Mouse (Mus musculus): ENCODE results near the gene Cx3cl1. TPM values are rescaled to one million over a fixed set of nuclear protein-coding genes. Genes with fewer than 3 reads are reported as not detected.

The Cx3cl1 gene
- polyA plus RNA-seq, 1 experiment = 53.2 TPM

- WGBS = 91% methylated on average over 4 of the region's 4 CpGs
- no peak for DNase-seq (ENCODE audit: low read depth, low spot score)
Observed at GRCm38 (mm10) chr8:94794368-94794767, 22.6 kb downstream of the Cx3cl1 start.

GRCm38 (mm10) chr8:94794782-94795181 is 23.0 kb downstream of the Cx3cl1 start:
- no peak for DNase-seq (ENCODE audit: low read depth, low spot score)
- WGBS = 99% methylated on average over 2 of the region's 2 CpGs

GRCm38 (mm10) chr8:94800278-94800968 is 28.6 kb downstream of the Cx3cl1 start:
- DNase-seq (ENCODE audit: low read depth, low spot score) = no peak
- WGBS = 47% methylated on average over 7 of the region's 7 CpGs

GRCm38 (mm10) chr8:94801293-94802095 is 29.7 kb downstream of the Cx3cl1 start:
- DNase-seq (ENCODE audit: low read depth, low spot score) = no peak
- WGBS = 36% methylated on average over 14 of the region's 14 CpGs

GRCm38 (mm10) chr8:94802375-94802774 is 30.6 kb downstream of the Cx3cl1 start:
- no peak for DNase-seq (ENCODE audit: low read depth, low spot score)
- 40% methylated on average over 4 of the region's 4 CpGs for WGBS

- no peak for DNase-seq (ENCODE audit: low read depth, low spot score)
- 71% methylated on average over 6 of the region's 6 CpGs for WGBS
Observed at GRCm38 (mm10) chr8:94803551-94803950, 31.7 kb downstream of the Cx3cl1 start.

GRCm38 (mm10) chr8:94804546-94805340 is 32.9 kb downstream of the Cx3cl1 start:
- WGBS = 52% methylated on average over 10 of the region's 10 CpGs
- DNase-seq (ENCODE audit: low read depth, low spot score) = no peak

- no peak for DNase-seq (ENCODE audit: low read depth, low spot score)
- 68% methylated on average over 4 of the region's 4 CpGs for WGBS
Observed at GRCm38 (mm10) chr8:94805811-94806210, 34.0 kb downstream of the Cx3cl1 start.

GRCm38 (mm10) chr8:94807506-94807905 is 35.7 kb downstream of the Cx3cl1 start:
- WGBS = 65% methylated on average over 7 of the region's 7 CpGs
- no peak for DNase-seq (ENCODE audit: low read depth, low spot score)

- DNase-seq (ENCODE audit: low read depth, low spot score) = no peak
- 86% methylated on average over 6 of the region's 6 CpGs for WGBS
Observed at GRCm38 (mm10) chr8:94808372-94808771, 36.6 kb downstream of the Cx3cl1 start.

GRCm38 (mm10) chr8:94810153-94810552 is 38.3 kb downstream of the Cx3cl1 start, which contains the start of gene Ccl17:
Gene Ccl17 (plus strand): TSS chr8:94810453.
- WGBS = 76% methylated on average over 3 of the region's 3 CpGs
- DNase-seq (ENCODE audit: low read depth, low spot score) = no peak

- no peak for DNase-seq (ENCODE audit: low read depth, low spot score)
Observed at GRCm38 (mm10) chr8:94810855-94811254, 39.0 kb downstream of the Cx3cl1 start.

GRCm38 (mm10) chr8:94811654-94812053 is 39.8 kb downstream of the Cx3cl1 start:
- no peak for DNase-seq (ENCODE audit: low read depth, low spot score)
- 77% methylated on average over 6 of the region's 6 CpGs for WGBS

More at GRCm38 (mm10) chr8:94810855-94811254, 39.0 kb downstream of the Cx3cl1 start:
- WGBS = 60% methylated on average over 5 of the region's 5 CpGs

GRCm38 (mm10) chr8:94812645-94813098 is 40.9 kb downstream of the Cx3cl1 start:
- WGBS = 31% methylated on average over 6 of the region's 6 CpGs
- peak; percentile 81 for DNase-seq (ENCODE audit: low read depth, low spot score)

GRCm38 (mm10) chr8:94814556-94814955 is 42.7 kb downstream of the Cx3cl1 start:
- WGBS = 0% methylated on average over 1 of the region's 1 CpGs
- no peak for DNase-seq (ENCODE audit: low read depth, low spot score)

GRCm38 (mm10) chr8:94817933-94818332 is 46.1 kb downstream of the Cx3cl1 start:
- no peak for DNase-seq (ENCODE audit: low read depth, low spot score)
- 84% methylated on average over 11 of the region's 11 CpGs for WGBS

- 70% methylated on average over 6 of the region's 6 CpGs for WGBS
- DNase-seq (ENCODE audit: low read depth, low spot score) = no peak
Observed at GRCm38 (mm10) chr8:94819671-94820179, 47.9 kb downstream of the Cx3cl1 start.

GRCm38 (mm10) chr8:94820553-94820952 is 48.7 kb downstream of the Cx3cl1 start:
- no peak for DNase-seq (ENCODE audit: low read depth, low spot score)
- 87% methylated on average over 7 of the region's 7 CpGs for WGBS

- WGBS = 96% methylated on average over 2 of the region's 2 CpGs
Observed at GRCm38 (mm10) chr8:94821381-94821780, 49.6 kb downstream of the Cx3cl1 start.

More at GRCm38 (mm10) chr8:94821381-94821780, 49.6 kb downstream of the Cx3cl1 start:
- DNase-seq (ENCODE audit: low read depth, low spot score) = no peak
